In the genomic region with DNA sequence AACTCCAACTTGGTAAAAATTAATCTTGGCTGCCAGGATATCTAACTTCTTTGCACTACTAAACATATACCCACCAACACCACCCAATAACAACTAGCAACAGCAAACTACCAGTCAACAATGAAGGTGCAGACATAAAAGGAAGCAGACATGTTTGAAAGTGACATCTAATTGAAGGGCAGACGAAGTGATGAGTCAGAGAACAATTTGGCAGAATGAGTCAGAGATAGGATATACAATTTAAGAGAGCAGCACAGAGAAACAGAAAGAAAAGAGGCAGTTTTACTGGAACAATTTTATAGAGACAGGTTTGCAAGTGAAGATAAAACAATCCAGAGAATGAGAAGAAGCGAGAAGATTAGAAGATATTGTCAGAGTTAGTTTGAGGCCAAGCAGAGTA, we compare ENCODE assay signal across 15 mouse cellular contexts. TPM values are rescaled to one million over a fixed set of nuclear protein-coding genes. Genes with fewer than 3 reads are reported as not detected.
"Had no signal": no experiment of that assay in that cellular context is flagged by ENCODE, and none has a peak within 500 bp of the region (broad histone marks: within the 10 kb centered on the region; RNA-seq: fewer than 3 reads in every experiment).

No protein-coding gene starts in this region.

- H3K36me3 ChIP-seq: midbrain, embryonic 10.5 days; midbrain, embryonic 12.5 days; neural tube, embryonic 12.5 days; stomach, embryonic 15.5 days had no signal

- H3K27me3 ChIP-seq: midbrain, embryonic 12.5 days; neural tube, embryonic 12.5 days; stomach, embryonic 15.5 days had no signal

- H3K4me2 ChIP-seq: lung, embryonic 14.5 days; midbrain, embryonic 12.5 days; neural tube, embryonic 12.5 days; stomach, embryonic 15.5 days had no signal

- H3K4me3 ChIP-seq: midbrain, embryonic 10.5 days; midbrain, embryonic 12.5 days; neural tube, embryonic 12.5 days; stomach, embryonic 15.5 days had no signal

- DNase-seq: lung, adult 18-20 months; lung, embryonic 14.5 days; lung, postnatal 10 days; lung, postnatal 4 days; midbrain, embryonic 14.5 days; right cerebral cortex, postnatal 14 days; thymus, adult 18-20 months; thymus, postnatal 14 days; thymus, postnatal 36 days had no signal

RNA-seq across cellular contexts. Expression of a gene that starts 8.1 kb away (rescaled TPM):
- total RNA-seq: megakaryocyte-erythroid progenitor cell, adult 5-6 weeks; neutrophil, adult 5-6 weeks had no signal
